In genomic region chr4:145640416-145641185, GRCm38 (mm10) we compare ENCODE assay signal across 14 mouse cellular contexts. TPM values are rescaled to one million over a fixed set of nuclear protein-coding genes. Genes with fewer than 3 reads are reported as not detected.
DNase-seq lines count a peak whose midpoint lies in the region; ATAC-seq and TF ChIP-seq lines count a peak whose summit lies in the region.
"Not testable (repeated sequence)": the region's sequence is repeated elsewhere in the genome, so short reads cannot be mapped to it uniquely, and the experiment has no call there.
"Had no signal": no experiment of that assay in that cellular context is flagged by ENCODE, and none has a peak within 500 bp of the region (broad histone marks: within the 10 kb centered on the region; RNA-seq: fewer than 3 reads in every experiment).

No protein-coding gene starts in this region.

- not testable (repeated sequence) for H3K27me3 ChIP-seq in hindbrain, embryonic 10.5 days (ENCODE audit: insufficient read depth, poor library complexity, severe bottlenecking); liver, embryonic 15.5 days; neural tube, embryonic 12.5 days (replicated peaks)

- not testable (repeated sequence) for TF ChIP-seq CTCF in gastrocnemius, adult 2 months (IDR thresholded peaks at IDR 0.05)

- WGBS in hindbrain, embryonic 10.5 days, result 27% methylated on average over 81 of the region's 83 CpGs
- 25% methylated on average over 80 of the region's 83 CpGs for WGBS in liver, embryonic 15.5 days (ENCODE audit: insufficient replicate concordance)
- 24% methylated on average over 80 of the region's 83 CpGs for WGBS in neural tube, embryonic 12.5 days

- H3K27ac ChIP-seq in gastrocnemius, adult 2 months; hindbrain, embryonic 10.5 days; liver, embryonic 15.5 days (replicated peaks); neural tube, embryonic 12.5 days: not testable (repeated sequence)

- H3K4me3 ChIP-seq in gastrocnemius, adult 2 months; liver, embryonic 15.5 days (replicated peaks); neural tube, embryonic 12.5 days: not testable (repeated sequence)
- H3K4me3 ChIP-seq in hindbrain, embryonic 10.5 days, result peak overlapping the region; percentile 36

- peak overlapping the region; percentile 36; the same call in 1 of the 2 replicates for H3K4me2 ChIP-seq in liver, embryonic 15.5 days
- peak overlapping the region; percentile 33 for H3K4me2 ChIP-seq in neural tube, embryonic 12.5 days (replicated peaks)

- H3K4me1 ChIP-seq in hindbrain, embryonic 10.5 days (replicated peaks); liver, embryonic 15.5 days (replicated peaks); neural tube, embryonic 12.5 days: not testable (repeated sequence)

- H3K9ac ChIP-seq in liver, embryonic 15.5 days; neural tube, embryonic 12.5 days: not testable (repeated sequence)

- not testable (repeated sequence) for ATAC-seq in liver, embryonic 15.5 days (ENCODE audit: insufficient read depth); neural tube, embryonic 12.5 days (ENCODE audit: low FRiP score, low read depth)

- H3K9me3 ChIP-seq in hindbrain, embryonic 10.5 days, result peaks cover 18% of the 10 kb centered on the region
- not testable (repeated sequence) for H3K9me3 ChIP-seq in liver, embryonic 15.5 days (replicated peaks); neural tube, embryonic 12.5 days

- peak; percentile 3 for DNase-seq in adrenal gland, postnatal 10 days
- DNase-seq in gastrocnemius, adult 2 months, result peak; percentile 16
- peak; percentile 2 for DNase-seq in hindbrain, embryonic 10.5 days (ENCODE audit: low spot score)
- peak; percentile 5 for DNase-seq in kidney, postnatal 10 days
- peak; percentile 11 for DNase-seq in thymus, postnatal 25 days

- intact Hi-C loops in gastrocnemius, adult 2 months (cut with DNase I), result not testable (repeated sequence)

- not testable (repeated sequence) for H3K36me3 ChIP-seq in hindbrain, embryonic 10.5 days; liver, embryonic 15.5 days (replicated peaks); neural tube, embryonic 12.5 days

RNA-seq across cellular contexts. Expression of gene Zfp980, which starts 29.9 kb away (rescaled TPM):
- total RNA-seq in adrenal gland, postnatal 10 days (2021), result under 1 TPM; 0.36 to 0.61 TPM
- total RNA-seq in gastrocnemius, adult 2 months (2021), result not detected
- not detected in 2 replicates for polyA plus RNA-seq in hindbrain, embryonic 10.5 days (2016; fragmentation: Nextera tagmentation; extraction: Ambion mirVana)
- polyA plus RNA-seq in liver, embryonic 15.5 days (2015; fragmentation: Nextera tagmentation; extraction: Ambion mirVana), result not detected in 2 replicates
- polyA plus RNA-seq in neural tube, embryonic 12.5 days (2016; fragmentation: Nextera tagmentation; extraction: Ambion mirVana), result 0.08 TPM in 1 of 2 replicates, not detected in the other
- total RNA-seq: hematopoietic stem cell, adult 5-6 weeks; layer of hippocampus, adult 2 months had no signal
- polyA plus RNA-seq: embryonic facial prominence, embryonic 14.5 days; forebrain, embryonic 13.5 days; kidney, adult 2 months; limb, embryonic 15.5 days; midbrain, embryonic 13.5 days had no signal

RNA-seq across cellular contexts. Expression of gene Gm13212, which starts 55.6 kb away (rescaled TPM):
- total RNA-seq in adrenal gland, postnatal 10 days (2021), result 1 to 10 TPM; 2.2 to 3.4 TPM
- under 1 TPM; 0.10 to 0.31 TPM for total RNA-seq in gastrocnemius, adult 2 months (2021)
- 0.55 and 1.00 TPM in 2 replicates for polyA plus RNA-seq in hindbrain, embryonic 10.5 days (2016; fragmentation: Nextera tagmentation; extraction: Ambion mirVana)
- polyA plus RNA-seq in liver, embryonic 15.5 days (2015; fragmentation: Nextera tagmentation; extraction: Ambion mirVana), result 1.2 and 1.4 TPM in 2 replicates
- 0.46 and 1.1 TPM in 2 replicates for polyA plus RNA-seq in neural tube, embryonic 12.5 days (2016; fragmentation: Nextera tagmentation; extraction: Ambion mirVana)
